Mouse (Mus musculus) thymus, adult 2 months (tissue): Measurements from ENCODE around the gene Cmah.
A peak's percentile ranks its signal among the peaks of the same experiment; 100 is the strongest.

Experiments used
- CTCF ChIP-seq: fragments of 200-500 bp; IDR thresholded peaks from 2 replicates; pipeline ENCODE4 v1.5.1; 2012; ENCODE audit warnings: mild to moderate bottlenecking, control low read depth, low read length, moderate library complexity, borderline replicate concordance; ENCODE audit not compliant: control insufficient read depth, poor library complexity, insufficient read depth; ENCODE audit errors: extremely low read depth
- POLR2A ChIP-seq: fragments of 200-500 bp; IDR thresholded peaks from 2 replicates; pipeline ENCODE4 v1.6.1; 2012; ENCODE audit warnings: mild to moderate bottlenecking, low read length, control low read depth, moderate library complexity; ENCODE audit not compliant: control insufficient read depth, poor library complexity, insufficient read depth; ENCODE audit errors: extremely low read depth

GRCm38 (mm10) chr13:24416409-24416808, 89.2 kb downstream of the Cmah start:
- TF ChIP-seq POLR2A, result no peak
- TF ChIP-seq CTCF, result peak; percentile 73
